Mouse (Mus musculus): ENCODE results near the gene Gm12888. TPM values are rescaled to one million over a fixed set of nuclear protein-coding genes. Genes with fewer than 3 reads are reported as not detected.
"Not testable (repeated sequence)": the region's sequence is repeated elsewhere in the genome, so short reads cannot be mapped to it uniquely, and the experiment has no call there.

The Gm12888 gene
- not detected in 2 replicates for total RNA-seq (2017)

DNA sequence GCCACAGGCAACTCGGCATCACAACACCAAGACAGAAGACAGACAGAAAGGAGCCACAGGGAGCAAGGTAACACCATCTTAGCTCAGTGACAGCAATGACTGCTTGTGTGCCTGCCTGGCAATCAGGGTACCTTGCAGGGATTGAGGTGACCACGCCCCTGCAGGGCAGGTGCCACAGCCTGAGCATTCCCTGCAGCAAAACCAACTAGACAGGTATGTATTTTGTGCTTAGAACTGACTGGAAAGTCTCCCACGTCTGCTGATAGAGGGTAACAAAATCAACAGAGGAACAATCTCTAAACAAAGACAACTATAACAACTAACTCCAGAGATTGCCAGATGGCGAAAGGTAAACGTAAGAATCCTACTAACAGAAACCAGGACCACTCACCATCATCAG is at the start of gene Gm12888:
Gm12888 (minus strand) TSS at position 101 of the 400 bp plus-strand sequence.
- ATAC-seq (replicated peaks in 1 of 2; ENCODE audit: insufficient read depth in 1 of 2, low FRiP score in 2 of 2, low TSS enrichment in 1 of 2, low read depth in 1 of 2, poor library complexity in 2 of 2, severe bottlenecking in 2 of 2) = not testable (repeated sequence)

Other genes with a start within 250 kb of the Gm12888 start
- 64.8 and 73.0 TPM in 2 replicates for gene Zmpste24, start 226.7 kb downstream of the Gm12888 start, total RNA-seq (2017)
- gene Tmco2, start 215.7 kb downstream of the Gm12888 start, total RNA-seq (2017) = not detected in 2 replicates
- 45.5 and 45.9 TPM in 2 replicates for gene Rlf, start 109.8 kb downstream of the Gm12888 start, total RNA-seq (2017)
- not detected in 2 replicates for gene Gm12886, start 98.2 kb upstream of the Gm12888 start, total RNA-seq (2017)